Mouse (Mus musculus): ENCODE results near the gene Gm20509. TPM values are rescaled to one million over a fixed set of nuclear protein-coding genes. Genes with fewer than 3 reads are reported as not detected.

Gm20509 gene
- polyA plus RNA-seq, 1 experiment = not detected

DNA sequence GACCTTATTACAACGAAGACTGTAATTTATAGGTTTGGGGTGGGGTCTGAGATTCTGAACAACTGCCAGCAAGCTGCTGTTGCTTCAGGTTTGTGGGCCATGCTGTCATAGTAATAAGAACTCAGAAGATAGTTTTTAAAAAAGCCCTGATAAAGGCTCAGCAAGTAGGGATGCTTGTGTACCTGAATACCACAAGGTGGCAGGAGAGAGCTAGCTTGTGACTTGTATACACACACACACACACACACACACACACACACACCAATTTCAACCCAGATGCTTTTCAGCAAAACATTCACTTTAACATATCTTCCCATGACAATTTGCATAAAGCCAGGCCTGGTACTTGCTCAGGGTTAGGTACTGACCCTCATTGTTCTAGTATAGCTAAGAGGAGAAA lies 57.0 kb downstream of the Gm20509 start:
- H3K27ac ChIP-seq (ENCODE audit: insufficient read depth, low read length) = no peak overlapping the region
- 51% methylated on average over 1 of the region's 1 CpGs for WGBS
- DNase-seq = peak in 1 of 2 experiments; percentile 38
- H3K27me3 ChIP-seq (ENCODE audit: control insufficient read depth, insufficient read depth, low read length) = no peaks in the 10 kb centered on the region
- TF ChIP-seq CTCF (IDR thresholded peaks at IDR 0.05; ENCODE audit: borderline replicate concordance, insufficient read depth, low read depth, low read length) = peak; percentile 56; the same call in 1 of the 2 replicates
- TF ChIP-seq POLR2A (IDR thresholded peaks at IDR 0.05; ENCODE audit: borderline replicate concordance, insufficient read depth, low read length) = no peak
- H3K4me1 ChIP-seq (ENCODE audit: control insufficient read depth, insufficient read depth, low read length) = peaks cover 9% of the 10 kb centered on the region; the same call in 1 of the 2 replicates
- no peak overlapping the region for H3K4me3 ChIP-seq (replicated peaks; ENCODE audit: insufficient read depth, low read depth, low read length)

DNA sequence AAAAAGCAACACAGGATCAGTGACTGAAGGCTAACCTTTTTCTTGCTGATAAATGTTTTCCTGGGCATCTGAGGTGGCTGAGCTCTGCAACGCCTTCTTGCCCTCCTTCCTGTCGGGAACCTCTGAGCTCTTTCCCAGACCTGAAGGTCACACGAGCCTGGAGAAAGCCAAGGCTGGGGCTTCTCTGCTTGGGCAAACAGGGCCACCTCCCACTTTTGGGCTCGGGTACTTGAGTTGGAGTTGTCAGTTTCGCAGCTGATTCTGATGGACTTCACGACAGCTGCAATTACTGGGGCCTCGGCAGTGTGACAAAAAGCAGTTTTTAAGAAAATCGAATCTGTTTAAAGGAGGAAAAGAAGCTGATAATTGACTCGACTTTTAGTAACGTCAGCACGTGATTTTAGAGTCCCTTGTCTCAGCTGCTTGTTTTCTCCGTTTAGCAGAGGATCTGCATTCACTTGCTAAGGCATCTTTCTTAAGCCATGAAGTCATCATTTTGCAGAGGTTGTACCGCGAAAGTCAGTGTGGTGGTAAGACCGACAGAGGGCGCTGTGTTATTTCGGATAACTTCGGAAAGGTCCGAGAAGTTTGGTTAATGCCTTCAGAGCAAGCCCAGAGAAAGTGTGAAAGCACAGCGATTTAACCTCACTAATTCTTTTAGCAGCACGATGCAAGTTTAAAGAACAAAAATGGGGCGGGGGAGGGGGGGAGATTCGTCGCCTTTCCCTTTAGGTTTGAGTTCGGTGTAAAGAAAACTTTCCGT lies 60.5 kb downstream of the Gm20509 start:
- Histone ChIP-seq H3K27me3 (ENCODE audit: control insufficient read depth, insufficient read depth, low read length) (no peaks in the 10 kb centered on the region), H3K4me3 (replicated peaks; ENCODE audit: insufficient read depth, low read depth, low read length) (peak overlapping the region; percentile 42), H3K27ac (ENCODE audit: insufficient read depth, low read length) (no peak overlapping the region), H3K4me1 (ENCODE audit: control insufficient read depth, insufficient read depth, low read length) (peaks cover 17% of the 10 kb centered on the region)
- peak; percentile 78 for TF ChIP-seq CTCF (IDR thresholded peaks at IDR 0.05; ENCODE audit: borderline replicate concordance, insufficient read depth, low read depth, low read length)
- no peak for TF ChIP-seq POLR2A (IDR thresholded peaks at IDR 0.05; ENCODE audit: borderline replicate concordance, insufficient read depth, low read length)
- peak; percentile 87 to 90 for DNase-seq
- 20% methylated on average over 26 of the region's 26 CpGs for WGBS

DNA sequence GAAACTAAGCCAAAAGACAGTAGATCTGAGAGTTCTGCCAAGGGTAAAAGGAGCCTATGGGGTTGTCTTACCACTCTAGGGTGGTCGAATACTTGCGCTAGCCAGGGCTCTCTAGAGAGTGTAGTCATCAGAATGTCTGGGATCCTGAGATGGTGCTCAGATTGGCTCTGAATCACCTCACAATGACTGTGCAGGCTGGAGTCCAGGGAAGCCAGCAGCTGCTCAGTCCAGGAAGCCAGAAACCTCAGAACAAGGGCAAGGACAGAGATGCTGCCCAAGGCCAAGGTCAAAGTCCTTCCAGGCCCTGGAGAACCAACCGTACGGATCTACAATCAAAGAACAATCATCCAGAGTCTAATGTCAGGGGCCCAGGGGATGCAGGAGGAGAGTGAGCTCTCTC lies 63.4 kb downstream of the Gm20509 start:
- Histone ChIP-seq H3K4me3 (replicated peaks; ENCODE audit: insufficient read depth, low read depth, low read length) (no peak overlapping the region), H3K4me1 (ENCODE audit: control insufficient read depth, insufficient read depth, low read length) (peaks cover 17% of the 10 kb centered on the region), H3K27me3 (ENCODE audit: control insufficient read depth, insufficient read depth, low read length) (no peaks in the 10 kb centered on the region), H3K27ac (ENCODE audit: insufficient read depth, low read length) (peak overlapping the region; percentile 63; the same call in 1 of the 2 replicates)
- peak; percentile 46 to 67 for DNase-seq
- TF ChIP-seq CTCF (IDR thresholded peaks at IDR 0.05; ENCODE audit: borderline replicate concordance, insufficient read depth, low read depth, low read length) (no peak), POLR2A (IDR thresholded peaks at IDR 0.05; ENCODE audit: borderline replicate concordance, insufficient read depth, low read length) (no peak)
- 14% methylated on average over 4 of the region's 4 CpGs for WGBS

Other genes starting within 250 kb of the Gm20509 start
- gene Pygo1, start 176.8 kb upstream of the Gm20509 start, polyA plus RNA-seq (2012; rRNA removed) = 9.8 and 10.0 TPM in 2 replicates
- gene Dyx1c1, start 143.7 kb upstream of the Gm20509 start, polyA plus RNA-seq (2012; rRNA removed) = 1.7 and 2.1 TPM in 2 replicates
- 0.07 TPM in 1 of 2 replicates, not detected in the other for gene Gm44503, start 143.6 kb upstream of the Gm20509 start, polyA plus RNA-seq (2012; rRNA removed)
- gene Ccpg1os, start 117.1 kb upstream of the Gm20509 start, polyA plus RNA-seq (2012; rRNA removed) = 14.6 and 19.0 TPM in 2 replicates
- gene Ccpg1, start 117.0 kb upstream of the Gm20509 start, polyA plus RNA-seq (2012; rRNA removed) = 76.8 and 77.2 TPM in 2 replicates
- 23.9 and 26.0 TPM in 2 replicates for gene Pigb, start 62.1 kb upstream of the Gm20509 start, polyA plus RNA-seq (2012; rRNA removed)
- 12.7 and 13.5 TPM in 2 replicates for gene Rab27a, start 57.6 kb upstream of the Gm20509 start, polyA plus RNA-seq (2012; rRNA removed)
- gene Khdc3, start 634 bp upstream of the Gm20509 start, polyA plus RNA-seq (2012; rRNA removed) = 0.44 and 0.51 TPM in 2 replicates
- 62.7 and 73.7 TPM in 2 replicates for gene Rsl24d1, start 11.0 kb downstream of the Gm20509 start, polyA plus RNA-seq (2012; rRNA removed)

Measured in cerebellum, adult 2 months (tissue).